Mouse (Mus musculus) neural tube, embryonic 15.5 days (tissue): ENCODE measurements around the gene Lrrc10. TPM values are rescaled to one million over a fixed set of nuclear protein-coding genes. Genes with fewer than 3 reads are reported as not detected.

Experiments
- ATAC-seq: fragments of 200-750 bp; cut with Nextera tagmentation; 2 replicates; pipeline ENCODE4 v1.8.0; 2017; ENCODE audit warnings: mild to moderate bottlenecking, moderate TSS enrichment, moderate library complexity; ENCODE audit not compliant: low FRiP score
- H3K27ac ChIP-seq: fragments of 300-500 bp; sonication (generic); replicated peaks from 2 replicates; pipeline ENCODE4 v1.5.1; 2015; ENCODE audit warnings: mild to moderate bottlenecking, inconsistent platforms
- H3K27me3 ChIP-seq: fragments of 300-500 bp; sonication (generic); replicated peaks from 2 replicates; pipeline ENCODE4 v1.6.1; 2015; ENCODE audit warnings: inconsistent platforms
- H3K36me3 ChIP-seq: fragments of 300-500 bp; sonication (generic); 2 replicates; pipeline ENCODE4 v1.6.1; 2015; ENCODE audit warnings: inconsistent platforms
- H3K4me1 ChIP-seq: fragments of 300-500 bp; sonication (generic); 2 replicates; pipeline ENCODE4 v1.6.1; 2015; ENCODE audit warnings: inconsistent platforms
- H3K4me2 ChIP-seq: fragments of 300-500 bp; sonication (generic); 2 replicates; pipeline ENCODE4 v1.6.1; 2015; ENCODE audit warnings: inconsistent platforms, mild to moderate bottlenecking, moderate library complexity
- H3K4me3 ChIP-seq: fragments of 300-500 bp; sonication (generic); replicated peaks from 2 replicates; pipeline ENCODE4 v1.5.1; 2015; ENCODE audit warnings: mild to moderate bottlenecking, inconsistent platforms
- H3K9ac ChIP-seq: fragments of 300-500 bp; sonication (generic); replicated peaks from 2 replicates; pipeline ENCODE4 v1.6.1; 2015; ENCODE audit warnings: mild to moderate bottlenecking, inconsistent platforms
- H3K9me3 ChIP-seq: fragments of 300-500 bp; sonication (generic); replicated peaks from 2 replicates; pipeline ENCODE4 v1.6.1; 2016; ENCODE audit warnings: inconsistent platforms
- WGBS: fragments of 180-500 bp; shearing (Covaris S2); methylation state at CpG from one replicate; pipeline ENCODE4 v1.1.7; 2015; ENCODE audit warnings: mixed read lengths; 5-methylcytosine and 5-hydroxymethylcytosine counted together
- polyA plus RNA-seq: library from polyadenylated mRNA; unstranded; fragments of >200 nt; fragmentation: Nextera tagmentation; extraction: Ambion mirVana; gene quantifications from 2 replicates; pipeline ENCODE4 v1.2.1, GENCODE M21; 2015

The Lrrc10 gene
- polyA plus RNA-seq: not detected in 2 replicates

DNA sequence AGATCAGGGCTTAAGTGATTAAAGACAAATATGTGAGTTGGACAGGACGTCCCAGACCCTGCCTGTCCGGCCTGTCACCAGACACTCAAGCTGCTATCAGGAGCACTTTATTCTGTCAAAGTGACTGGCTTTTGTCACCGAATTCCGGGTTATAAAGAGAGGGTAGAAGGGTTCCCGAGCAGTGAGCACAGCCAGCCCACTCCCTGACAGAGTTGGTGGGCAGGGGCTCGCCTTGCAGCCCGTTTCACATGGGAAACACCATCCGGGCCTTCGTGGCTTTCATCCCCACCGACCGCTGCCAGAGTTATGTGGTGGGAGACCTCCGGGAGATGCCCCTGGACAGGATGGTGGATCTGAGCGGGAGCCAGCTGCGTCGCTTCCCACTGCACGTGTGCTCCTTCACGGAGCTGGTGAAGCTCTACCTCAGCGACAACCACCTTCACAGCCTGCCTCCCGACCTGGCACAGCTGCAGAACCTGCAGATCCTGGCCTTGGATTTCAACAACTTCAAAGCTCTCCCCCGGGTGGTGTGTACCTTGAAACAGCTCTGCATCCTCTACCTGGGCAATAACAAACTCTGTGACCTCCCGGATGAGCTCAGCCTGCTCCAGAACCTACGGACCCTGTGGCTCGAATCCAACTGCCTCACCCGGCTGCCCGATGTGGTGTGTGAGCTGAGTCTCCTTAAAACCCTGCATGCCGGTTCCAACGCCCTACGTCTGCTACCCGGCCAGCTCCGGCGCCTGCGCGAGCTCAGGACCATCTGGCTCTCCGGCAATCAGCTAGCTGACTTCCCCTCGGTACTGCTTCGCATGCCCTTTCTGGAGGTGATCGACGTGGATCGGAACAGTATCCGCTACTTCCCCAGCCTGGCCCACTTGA, at the start of gene Lrrc10:
Lrrc10 (plus strand) TSS at position 167 of the 882 bp plus-strand sequence.
- H3K4me2 ChIP-seq: peak within 1 kb of the TSS; percentile 45
- 0 out of 2 replicates have a peak, but pooled peaks cover 3% of the 10 kb centered on the region for H3K27me3 ChIP-seq
- peak; percentile 53; the same call in 1 of the 2 replicates for ATAC-seq
- H3K4me1 ChIP-seq: peaks cover 9% of the 10 kb centered on the region; the same call in 1 of the 2 replicates
- no peak within 1 kb of the TSS for H3K27ac ChIP-seq
- peak within 1 kb of the TSS; percentile 17; the same call in 1 of the 2 replicates for H3K9ac ChIP-seq
- 35% methylated on average over 40 of the region's 40 CpGs for WGBS
- peaks cover 12% of the 10 kb centered on the region for H3K36me3 ChIP-seq
- no peaks in the 10 kb centered on the region for H3K9me3 ChIP-seq
- 0 out of 2 replicates have a peak within 1 kb of the TSS, but pooled peaks have one; percentile 5 for H3K4me3 ChIP-seq

- no peak overlapping the region for H3K4me3 ChIP-seq
- no peaks in the 10 kb centered on the region for H3K36me3 ChIP-seq
- H3K9me3 ChIP-seq: no peaks in the 10 kb centered on the region
- no peaks in the 10 kb centered on the region for H3K27me3 ChIP-seq
- no peak for ATAC-seq
- H3K27ac ChIP-seq: no peak overlapping the region
- 79% methylated on average over 6 of the region's 6 CpGs for WGBS
- H3K4me1 ChIP-seq: no peaks in the 10 kb centered on the region
- no peak overlapping the region for H3K9ac ChIP-seq
- H3K4me2 ChIP-seq: no peak overlapping the region
These were observed 49.4 kb upstream of the Lrrc10 start for GRCm38 (mm10) chr10:116995584-116996235.

GRCm38 (mm10) chr10:116996236-116996600, 48.9 kb upstream of the Lrrc10 start:
- no peaks in the 10 kb centered on the region for H3K36me3 ChIP-seq
- H3K27me3 ChIP-seq: no peaks in the 10 kb centered on the region
- no peak overlapping the region for H3K4me2 ChIP-seq
- H3K9me3 ChIP-seq: no peaks in the 10 kb centered on the region
- no peak overlapping the region for H3K4me3 ChIP-seq
- 84% methylated on average over 6 of the region's 6 CpGs for WGBS
- H3K27ac ChIP-seq: no peak overlapping the region
- H3K9ac ChIP-seq: no peak overlapping the region
- H3K4me1 ChIP-seq: no peaks in the 10 kb centered on the region
- ATAC-seq: no peak

DNA sequence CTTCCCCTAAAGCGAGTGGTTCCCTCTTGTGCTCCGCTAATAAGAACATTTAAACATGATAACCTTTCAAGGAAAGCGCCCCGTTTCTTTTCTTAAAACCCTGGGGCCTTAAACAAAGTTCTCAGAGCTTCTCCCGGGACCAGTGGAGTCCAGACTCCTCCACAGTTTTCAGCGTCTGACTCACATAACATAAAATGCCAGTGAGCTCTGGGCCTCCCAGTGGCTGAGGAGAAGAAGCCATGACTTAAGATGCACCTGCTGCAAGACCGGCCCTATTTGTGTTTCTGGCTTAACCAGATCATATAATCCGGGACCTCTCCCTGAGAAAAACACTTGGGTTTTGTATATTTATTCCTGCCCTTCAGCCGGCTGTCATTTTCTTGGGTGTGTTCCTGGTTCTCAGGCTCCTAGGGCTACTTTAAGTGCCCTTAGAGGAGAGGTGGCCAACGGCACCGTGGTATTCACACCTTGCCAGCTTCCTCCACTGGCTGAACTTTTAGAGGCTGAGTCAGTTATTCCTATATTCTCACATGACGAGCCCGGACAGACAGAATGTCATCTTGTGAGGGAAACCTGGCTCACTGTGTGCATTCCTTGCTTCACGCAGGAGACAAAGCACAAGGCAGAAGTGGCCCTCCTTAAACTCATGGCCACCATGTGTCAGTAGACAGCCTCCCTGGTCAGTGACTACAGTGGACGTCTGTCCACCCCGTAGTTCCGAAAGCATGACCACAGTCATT, 46.3 kb upstream of the Lrrc10 start:
- no peak for ATAC-seq
- Histone ChIP-seq H3K27me3 (no peaks in the 10 kb centered on the region), H3K9me3 (no peaks in the 10 kb centered on the region), H3K4me3 (no peak overlapping the region), H3K4me2 (no peak overlapping the region), H3K27ac (no peak overlapping the region), H3K9ac (no peak overlapping the region), H3K36me3 (no peaks in the 10 kb centered on the region), H3K4me1 (no peaks in the 10 kb centered on the region)
- 86% methylated on average over 17 of the region's 17 CpGs for WGBS

DNA sequence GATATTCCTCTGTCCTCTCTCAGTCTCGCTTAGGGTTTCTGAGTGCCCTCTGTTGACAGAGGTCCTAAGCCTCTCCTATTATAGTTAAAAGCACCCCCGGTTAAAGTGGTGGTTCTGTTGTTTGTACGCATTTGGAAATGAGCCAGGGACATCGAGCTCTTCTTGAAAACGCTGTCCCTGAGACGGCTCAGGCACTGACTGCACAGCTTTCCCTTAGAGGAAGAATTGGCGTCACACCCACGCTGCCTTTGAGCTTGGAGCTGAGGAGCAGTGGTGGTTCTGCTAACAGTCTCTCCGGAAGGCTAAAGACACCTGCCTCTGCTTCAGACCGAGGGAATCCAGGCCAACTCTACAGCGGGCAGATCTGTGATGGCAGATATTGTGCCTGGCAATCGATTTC, 44.2 kb upstream of the Lrrc10 start:
- H3K9me3 ChIP-seq: no peaks in the 10 kb centered on the region
- H3K27ac ChIP-seq: no peak overlapping the region
- H3K4me1 ChIP-seq: peaks cover 12% of the 10 kb centered on the region
- H3K4me3 ChIP-seq: no peak overlapping the region
- no peaks in the 10 kb centered on the region for H3K27me3 ChIP-seq
- H3K9ac ChIP-seq: no peak overlapping the region
- 59% methylated on average over 12 of the region's 12 CpGs for WGBS
- no peak for ATAC-seq
- H3K4me2 ChIP-seq: no peak overlapping the region
- no peaks in the 10 kb centered on the region for H3K36me3 ChIP-seq

GRCm38 (mm10) chr10:117004695-117005094, 40.4 kb upstream of the Lrrc10 start:
- Histone ChIP-seq H3K4me3 (no peak overlapping the region), H3K27ac (no peak overlapping the region), H3K9me3 (no peaks in the 10 kb centered on the region), H3K4me1 (peaks cover 12% of the 10 kb centered on the region), H3K27me3 (no peaks in the 10 kb centered on the region), H3K4me2 (no peak overlapping the region), H3K9ac (no peak overlapping the region), H3K36me3 (no peaks in the 10 kb centered on the region)
- ATAC-seq: no peak
- WGBS: 59% methylated on average over 5 of the region's 5 CpGs

DNA sequence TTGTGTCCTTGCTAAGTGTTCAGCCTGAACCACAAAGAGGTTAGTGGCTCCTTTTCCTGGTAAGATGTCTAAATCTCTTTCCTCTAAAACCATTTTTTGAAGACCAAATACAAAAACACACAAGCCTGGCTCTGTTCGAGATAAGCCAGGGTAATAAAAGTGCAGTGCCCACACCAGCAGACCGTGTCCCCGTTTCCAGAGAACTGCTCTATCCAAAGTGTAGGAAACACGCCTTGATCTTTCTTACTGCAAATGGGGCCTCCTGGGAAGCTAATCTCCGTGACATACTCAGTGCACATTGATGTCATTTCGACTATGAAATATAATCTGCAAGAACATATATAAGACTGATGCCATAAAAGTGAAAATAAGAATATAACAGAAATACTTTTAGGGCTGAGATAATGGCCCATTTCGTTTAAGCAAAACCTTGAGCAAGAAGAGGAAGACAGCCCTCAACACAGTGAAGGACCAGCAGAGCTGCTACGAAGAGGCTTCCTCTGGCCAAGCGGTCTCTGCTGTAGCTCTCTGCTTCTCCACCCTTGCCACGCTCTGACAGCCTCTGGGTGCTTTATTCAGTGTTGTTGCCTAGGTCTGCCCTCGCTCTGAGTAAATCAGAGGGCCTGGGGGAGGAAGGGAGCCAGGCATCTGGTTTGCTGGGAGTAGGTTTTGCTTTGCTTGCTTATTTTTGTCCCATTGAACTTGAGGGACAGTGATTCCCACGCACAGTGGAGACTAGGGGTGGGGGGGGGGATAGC, 39.3 kb upstream of the Lrrc10 start:
- H3K9me3 ChIP-seq: no peaks in the 10 kb centered on the region
- no peak overlapping the region for H3K27ac ChIP-seq
- no peak overlapping the region for H3K4me2 ChIP-seq
- 66% methylated on average over 12 of the region's 12 CpGs for WGBS
- H3K9ac ChIP-seq: no peak overlapping the region
- H3K36me3 ChIP-seq: no peaks in the 10 kb centered on the region
- peaks cover 12% of the 10 kb centered on the region for H3K4me1 ChIP-seq
- H3K27me3 ChIP-seq: no peaks in the 10 kb centered on the region
- H3K4me3 ChIP-seq: no peak overlapping the region
- no peak for ATAC-seq

- Histone ChIP-seq H3K4me1 (peaks cover 7% of the 10 kb centered on the region), H3K27ac (no peak overlapping the region), H3K36me3 (no peaks in the 10 kb centered on the region), H3K9me3 (no peaks in the 10 kb centered on the region), H3K4me3 (no peak overlapping the region), H3K27me3 (no peaks in the 10 kb centered on the region), H3K4me2 (no peak overlapping the region), H3K9ac (no peak overlapping the region)
- no peak for ATAC-seq
- WGBS: 86% methylated on average over 6 of the region's 6 CpGs
These were observed 35.5 kb upstream of the Lrrc10 start for GRCm38 (mm10) chr10:117009691-117010090.

DNA sequence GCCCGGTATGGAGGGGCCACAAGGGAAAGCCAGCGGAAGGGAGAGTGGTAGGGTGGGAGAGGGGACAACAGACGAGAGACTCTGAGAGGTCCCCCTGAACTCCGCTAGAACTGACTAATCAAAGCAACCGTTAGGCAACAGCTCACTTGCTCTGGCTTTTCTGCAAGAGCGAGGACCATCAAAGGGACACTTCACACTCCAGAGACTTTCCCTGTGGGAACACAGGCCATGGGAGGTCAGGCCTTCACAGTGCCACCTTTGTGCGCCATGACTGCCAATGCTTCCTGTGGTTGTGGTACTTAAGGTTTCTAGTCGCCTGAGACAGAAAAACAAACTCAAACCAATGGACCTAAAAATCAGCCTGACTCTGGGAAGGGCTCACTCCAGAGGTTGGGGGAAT, 34.1 kb upstream of the Lrrc10 start:
- Histone ChIP-seq H3K27ac (no peak overlapping the region), H3K9ac (no peak overlapping the region), H3K36me3 (no peaks in the 10 kb centered on the region), H3K4me2 (no peak overlapping the region), H3K4me3 (no peak overlapping the region), H3K9me3 (no peaks in the 10 kb centered on the region), H3K27me3 (no peaks in the 10 kb centered on the region), H3K4me1 (no peaks in the 10 kb centered on the region)
- WGBS: 78% methylated on average over 8 of the region's 8 CpGs
- ATAC-seq: no peak

- H3K27ac ChIP-seq: no peak overlapping the region
- peak overlapping the region; percentile 42 for H3K4me2 ChIP-seq
- H3K9me3 ChIP-seq: no peaks in the 10 kb centered on the region
- 0 out of 2 replicates have a peak, but pooled peaks cover 3% of the 10 kb centered on the region for H3K4me1 ChIP-seq
- H3K9ac ChIP-seq: no peak overlapping the region
- H3K4me3 ChIP-seq: no peak overlapping the region
- WGBS: 11% methylated on average over 12 of the region's 12 CpGs
- H3K36me3 ChIP-seq: no peaks in the 10 kb centered on the region
- ATAC-seq: peak; percentile 83
- no peaks in the 10 kb centered on the region for H3K27me3 ChIP-seq
These were observed 31.3 kb upstream of the Lrrc10 start for GRCm38 (mm10) chr10:117013689-117014390.
